21 mouse cellular contexts compared by ENCODE assay signal in genomic region chr2:20493806-20494205, GRCm38 (mm10).
DNase-seq lines count a peak whose midpoint lies in the region; ATAC-seq and TF ChIP-seq lines count a peak whose summit lies in the region.
"Had no signal": no experiment of that assay in that cellular context is flagged by ENCODE, and none has a peak within 500 bp of the region (broad histone marks: within the 10 kb centered on the region; RNA-seq: fewer than 3 reads in every experiment).

No protein-coding gene starts in this region.

- ATAC-seq in CD4-positive, CD25-positive, alpha-beta regulatory T cell, adult 4 months: no peak
- ATAC-seq: forebrain, embryonic 16.5 days; Patski had no signal

- peak; percentile 74; the same call in 1 of the 2 replicates for TF ChIP-seq EP300 in ES-Bruce4 (IDR thresholded peaks at IDR 0.05; ENCODE audit: insufficient read depth, low read depth, low read length)

- no peak for TF ChIP-seq POLR2A in ES-Bruce4 (IDR thresholded peaks at IDR 0.05; ENCODE audit: insufficient read depth, low read length)

- intact Hi-C loops in left cerebral cortex, postnatal 25 days (cut with DNase I): loop anchor here (2.0 kb wide), 1 partner anchor 217 kb away; no protein-coding TSS in a partner anchor

- DNase-seq in ES-E14 (ENCODE audit: low read depth, low spot score) (no peak), WW6 (ENCODE audit: low read depth, low spot score) (peak; percentile 45)
- DNase-seq in left cerebral cortex, postnatal 25 days (ENCODE audit: low spot score in 2 of 2): no peak
- DNase-seq in urinary bladder, adult 2 months (ENCODE audit: low spot score): no peak
- DNase-seq: adrenal gland, adult 2 months; adrenal gland, postnatal 10 days; adrenal gland, postnatal 36 days; B cell, adult 2 months; cerebellum, adult 11-12 months; cerebellum, adult 2 months; cerebellum, adult 9-10 months; cerebellum, postnatal 10 days; cerebellum, postnatal 25 days had no signal

- H3K4me3 ChIP-seq in ES-Bruce4 (ENCODE audit: low read depth, low read length) (no peak overlapping the region), ES-E14 (ENCODE audit: insufficient read depth in 1 of 2, low read depth in 1 of 2, low read length in 2 of 2, poor library complexity in 1 of 2, severe bottlenecking in 1 of 2) (no peak overlapping the region)
- H3K4me3 ChIP-seq: embryonic facial prominence, embryonic 10.5 days; embryonic facial prominence, embryonic 12.5 days; forebrain, embryonic 12.5 days had no signal

- H3K36me3 ChIP-seq in ES-Bruce4 (ENCODE audit: control insufficient read depth, insufficient read depth, low read length, poor library complexity, severe bottlenecking): no peaks in the 10 kb centered on the region
- no peaks in the 10 kb centered on the region; the same call in 1 of the 2 replicates for H3K36me3 ChIP-seq in ES-E14 (ENCODE audit: control insufficient read depth, insufficient read depth, low read length, poor library complexity, severe bottlenecking)
- H3K36me3 ChIP-seq: embryonic facial prominence, embryonic 10.5 days; embryonic facial prominence, embryonic 12.5 days; forebrain, embryonic 12.5 days; G1E had no signal

- in situ Hi-C loops in ES-E14 (cut with MboI; ENCODE audit: low sequenced_read_pairs in 2 of 2, unreplicated experiment in 2 of 2): no loop called here

- H3K9me3 ChIP-seq in ES-Bruce4 (replicated peaks; ENCODE audit: control insufficient read depth, insufficient read depth, low read length, poor library complexity, severe bottlenecking) (peaks cover 8% of the 10 kb centered on the region), ES-E14 (ENCODE audit: control insufficient read depth, insufficient read depth, low read depth, low read length) (no peaks in the 10 kb centered on the region)
- H3K9me3 ChIP-seq: embryonic facial prominence, embryonic 12.5 days; forebrain, embryonic 12.5 days had no signal

- H3K27ac ChIP-seq in ES-Bruce4 (ENCODE audit: insufficient read depth, low read length) (peak overlapping the region; percentile 93), ES-E14 (ENCODE audit: insufficient read depth, low read depth, low read length, poor library complexity, severe bottlenecking) (peak overlapping the region; percentile 78)
- H3K27ac ChIP-seq: embryonic facial prominence, embryonic 10.5 days; embryonic facial prominence, embryonic 12.5 days; forebrain, embryonic 12.5 days had no signal

- no peaks in the 10 kb centered on the region; the same call in 1 of the 2 replicates for H3K27me3 ChIP-seq in ES-Bruce4 (ENCODE audit: control insufficient read depth, insufficient read depth, low read length, poor library complexity, severe bottlenecking)
- H3K27me3 ChIP-seq: embryonic facial prominence, embryonic 12.5 days; forebrain, embryonic 12.5 days; Patski had no signal

- no peak overlapping the region for H3K9ac ChIP-seq in ES-Bruce4 (ENCODE audit: low read depth, poor library complexity, severe bottlenecking)
- H3K9ac ChIP-seq in ES-E14 (ENCODE audit: insufficient read depth, low read depth, low read length, poor library complexity, severe bottlenecking): no peak overlapping the region
- H3K9ac ChIP-seq: embryonic facial prominence, embryonic 12.5 days; forebrain, embryonic 12.5 days had no signal

- H3K4me1 ChIP-seq in ES-Bruce4 (ENCODE audit: control insufficient read depth, insufficient read depth, low read length) (no peaks in the 10 kb centered on the region), ES-E14 (ENCODE audit: control insufficient read depth in 2 of 2, insufficient read depth in 2 of 2, low read length in 2 of 2, poor library complexity in 1 of 2) (peaks cover 0 to 3% of the 10 kb centered on the region in 2 experiments; a peak in 1 of 4 replicates)
- H3K4me1 ChIP-seq: embryonic facial prominence, embryonic 12.5 days had no signal

- TF ChIP-seq CTCF in ES-Bruce4 (IDR thresholded peaks at IDR 0.05; ENCODE audit: low read depth, low read length): no peak

TF ChIP-seq in ES-E14, 5 proteins besides CTCF, POLR2A, EP300 and RAD21:
- TF ChIP-seq HCFC1 (IDR thresholded peaks at IDR 0.05; ENCODE audit: borderline replicate concordance, insufficient read depth, low read length) (no peak), ZC3H11A (IDR thresholded peaks at IDR 0.05; ENCODE audit: borderline replicate concordance, low read depth, low read length) (no peak), MAFK (IDR thresholded peaks at IDR 0.05; ENCODE audit: insufficient read depth, low read depth, low read length) (no peak), CHD2 (IDR thresholded peaks at IDR 0.05; ENCODE audit: low read depth, low read length) (no peak), ZNF384 (IDR thresholded peaks at IDR 0.05; ENCODE audit: low read depth, low read length) (no peak)
